Mouse (Mus musculus): ENCODE data around the gene Gpr3.

Gpr3 gene

GRCm38 (mm10) chr4:133200343-133200742 is 12.0 kb downstream of the Gpr3 start:
- ATAC-seq (ENCODE audit: insufficient number of reproducible peaks, low FRiP score, low TSS enrichment) = no peak

- no peak for ATAC-seq (ENCODE audit: insufficient number of reproducible peaks, low FRiP score, low TSS enrichment)
These were observed 12.6 kb downstream of the Gpr3 start for GRCm38 (mm10) chr4:133199743-133200142.

GRCm38 (mm10) chr4:133198337-133199180 is 13.8 kb downstream of the Gpr3 start:
- ATAC-seq (ENCODE audit: insufficient number of reproducible peaks, low FRiP score, low TSS enrichment) = no peak

- ATAC-seq (ENCODE audit: insufficient number of reproducible peaks, low FRiP score, low TSS enrichment) = no peak
These were observed 14.5 kb downstream of the Gpr3 start for GRCm38 (mm10) chr4:133197801-133198286.

GRCm38 (mm10) chr4:133197355-133197754 is 15.0 kb downstream of the Gpr3 start:
- ATAC-seq (ENCODE audit: insufficient number of reproducible peaks, low FRiP score, low TSS enrichment) = no peak

- ATAC-seq (ENCODE audit: insufficient number of reproducible peaks, low FRiP score, low TSS enrichment) = no peak
These were observed 15.5 kb downstream of the Gpr3 start for GRCm38 (mm10) chr4:133196852-133197251.

- ATAC-seq (ENCODE audit: insufficient number of reproducible peaks, low FRiP score, low TSS enrichment) = no peak
These were observed 16.2 kb downstream of the Gpr3 start for GRCm38 (mm10) chr4:133196136-133196535.

- no peak for ATAC-seq (ENCODE audit: insufficient number of reproducible peaks, low FRiP score, low TSS enrichment)
These were observed 17.3 kb downstream of the Gpr3 start for GRCm38 (mm10) chr4:133195014-133195413.

- no peak for ATAC-seq (ENCODE audit: insufficient number of reproducible peaks, low FRiP score, low TSS enrichment)
These were observed 17.9 kb downstream of the Gpr3 start for GRCm38 (mm10) chr4:133194482-133194881.

- ATAC-seq (ENCODE audit: insufficient number of reproducible peaks, low FRiP score, low TSS enrichment) = no peak
These were observed 22.9 kb downstream of the Gpr3 start for GRCm38 (mm10) chr4:133189396-133189795.

GRCm38 (mm10) chr4:133186856-133187255 is 25.5 kb downstream of the Gpr3 start:
- no peak for ATAC-seq (ENCODE audit: insufficient number of reproducible peaks, low FRiP score, low TSS enrichment)

- ATAC-seq (ENCODE audit: insufficient number of reproducible peaks, low FRiP score, low TSS enrichment) = no peak
These were observed 26.4 kb downstream of the Gpr3 start for GRCm38 (mm10) chr4:133185893-133186292.

GRCm38 (mm10) chr4:133184898-133185665 is 27.3 kb downstream of the Gpr3 start:
- ATAC-seq (ENCODE audit: insufficient number of reproducible peaks, low FRiP score, low TSS enrichment) = no peak

- ATAC-seq (ENCODE audit: insufficient number of reproducible peaks, low FRiP score, low TSS enrichment) = no peak
These were observed 28.1 kb downstream of the Gpr3 start for GRCm38 (mm10) chr4:133184031-133184897.

GRCm38 (mm10) chr4:133182439-133183033 is 29.8 kb downstream of the Gpr3 start:
- ATAC-seq (ENCODE audit: insufficient number of reproducible peaks, low FRiP score, low TSS enrichment) = no peak

- no peak for ATAC-seq (ENCODE audit: insufficient number of reproducible peaks, low FRiP score, low TSS enrichment)
These were observed 33.1 kb downstream of the Gpr3 start for GRCm38 (mm10) chr4:133179258-133179657.

- ATAC-seq (ENCODE audit: insufficient number of reproducible peaks, low FRiP score, low TSS enrichment) = no peak
These were observed 34.0 kb downstream of the Gpr3 start for GRCm38 (mm10) chr4:133178305-133178704.

GRCm38 (mm10) chr4:133176761-133177403 is 35.5 kb downstream of the Gpr3 start:
- no peak for ATAC-seq (ENCODE audit: insufficient number of reproducible peaks, low FRiP score, low TSS enrichment)

- no peak; the same call in 1 of the 2 replicates for ATAC-seq (ENCODE audit: insufficient number of reproducible peaks, low FRiP score, low TSS enrichment)
These were observed 36.2 kb downstream of the Gpr3 start for GRCm38 (mm10) chr4:133175998-133176760.
